Mouse (Mus musculus): Measurements from ENCODE around the gene Gxylt1. TPM values are rescaled to one million over a fixed set of nuclear protein-coding genes. Genes with fewer than 3 reads are reported as not detected.

Gxylt1 gene
- polyA plus RNA-seq, 2 experiments, result 17.4 to 18.7 TPM

DNA sequence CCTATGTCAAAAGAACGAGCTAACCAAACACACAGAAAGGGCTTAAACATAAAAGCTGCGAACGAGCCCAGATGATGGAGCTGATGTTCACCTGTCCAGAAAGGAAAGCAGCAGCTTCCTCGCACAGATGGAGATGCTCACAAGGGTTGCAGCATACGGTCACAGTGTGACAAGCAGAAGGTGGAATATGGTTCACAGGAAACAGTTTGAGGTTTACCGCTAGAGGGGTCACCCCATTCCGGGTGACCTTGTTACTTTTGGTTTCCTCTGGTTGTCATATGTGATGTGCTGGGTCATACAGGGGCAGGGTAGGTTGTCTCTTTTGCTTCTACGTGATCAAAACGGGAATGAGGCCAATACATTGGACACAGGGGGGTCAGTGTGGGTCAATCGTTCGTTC is 46.0 kb downstream of the Gxylt1 start:
- H3K9me3 ChIP-seq (ENCODE audit: control insufficient read depth, low read length), result no peaks in the 10 kb centered on the region
- H3K36me3 ChIP-seq (ENCODE audit: control insufficient read depth, insufficient read depth, low read length), result no peaks in the 10 kb centered on the region
- 85% methylated on average over 11 of the region's 11 CpGs for WGBS
- no peak overlapping the region for H3K4me3 ChIP-seq (replicated peaks; ENCODE audit: low read length)
- no peak overlapping the region for H3K9ac ChIP-seq (ENCODE audit: low read depth, low read length, severe bottlenecking)
- no peak overlapping the region for H3K4me2 ChIP-seq (replicated peaks; ENCODE audit: low read depth, low read length, severe bottlenecking)
- DNase-seq (ENCODE audit: low spot score) (peak; percentile 1), ATAC-seq (ENCODE audit: low FRiP score, low read depth) (no peak)
- 0 out of 2 replicates have a peak, but pooled peaks cover 4% of the 10 kb centered on the region for H3K4me1 ChIP-seq (ENCODE audit: control insufficient read depth, insufficient read depth, low read length)
- no peak for TF ChIP-seq POLR2A (IDR thresholded peaks at IDR 0.05; ENCODE audit: borderline replicate concordance, extremely low read depth, insufficient read depth, insufficient read length)
- H3K27ac ChIP-seq (replicated peaks; ENCODE audit: low read depth, low read length), result no peak overlapping the region
- H3K27me3 ChIP-seq (ENCODE audit: control insufficient read depth, insufficient read depth, low read length), result no peaks in the 10 kb centered on the region

DNA sequence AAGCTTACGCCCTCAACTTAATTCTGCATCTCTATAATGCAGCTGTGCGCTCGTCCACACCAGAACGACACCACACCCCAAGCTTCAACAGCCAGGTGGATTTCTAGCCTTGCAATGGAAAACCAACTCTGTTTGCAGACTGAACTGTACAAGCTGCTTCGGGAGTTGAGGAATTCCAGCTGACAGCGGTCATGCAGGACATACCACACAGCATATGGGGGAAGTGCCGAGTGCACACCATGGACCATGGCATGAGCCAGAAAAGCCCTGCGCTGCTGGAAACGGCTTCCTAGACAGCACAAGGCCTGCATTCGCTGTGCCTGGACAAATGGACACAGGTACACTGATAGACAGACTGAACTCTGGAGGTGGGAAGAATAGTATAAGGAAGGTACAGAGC is 46.6 kb downstream of the Gxylt1 start:
- ATAC-seq (ENCODE audit: low FRiP score, low read depth), result no peak

DNA sequence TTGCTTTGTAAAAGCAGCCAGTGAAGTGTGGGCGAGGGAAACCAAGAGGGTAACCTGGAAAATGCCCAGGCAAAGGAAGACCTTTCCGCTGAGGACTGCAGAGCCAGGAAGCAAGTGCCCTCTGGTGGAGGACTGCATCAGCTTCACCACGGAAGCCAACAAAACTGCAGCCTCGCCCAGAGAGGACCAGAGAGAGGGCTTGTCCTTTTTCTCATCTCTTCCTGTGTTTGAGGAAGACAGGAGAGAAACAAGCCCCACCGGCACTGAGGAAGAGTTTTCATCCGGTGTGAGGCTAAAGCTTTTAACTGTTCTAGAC is 47.3 kb downstream of the Gxylt1 start:
- H3K4me2 ChIP-seq (replicated peaks; ENCODE audit: low read depth, low read length, severe bottlenecking), result no peak overlapping the region
- H3K27ac ChIP-seq (replicated peaks; ENCODE audit: low read depth, low read length), result no peak overlapping the region
- H3K9ac ChIP-seq (ENCODE audit: low read depth, low read length, severe bottlenecking), result no peak overlapping the region
- DNase-seq (ENCODE audit: low spot score), result peak; percentile 52
- WGBS, result 30% methylated on average over 6 of the region's 6 CpGs
- TF ChIP-seq POLR2A (IDR thresholded peaks at IDR 0.05; ENCODE audit: borderline replicate concordance, extremely low read depth, insufficient read depth, insufficient read length), result no peak
- H3K36me3 ChIP-seq (ENCODE audit: control insufficient read depth, insufficient read depth, low read length), result no peaks in the 10 kb centered on the region
- H3K4me3 ChIP-seq (replicated peaks; ENCODE audit: low read length), result no peak overlapping the region
- H3K9me3 ChIP-seq (ENCODE audit: control insufficient read depth, low read length), result no peaks in the 10 kb centered on the region
- 0 out of 2 replicates have a peak, but pooled peaks cover 4% of the 10 kb centered on the region for H3K4me1 ChIP-seq (ENCODE audit: control insufficient read depth, insufficient read depth, low read length)
- 0 out of 2 replicates have a peak, but pooled peaks have one; percentile 47 for ATAC-seq (ENCODE audit: low FRiP score, low read depth)
- H3K27me3 ChIP-seq (ENCODE audit: control insufficient read depth, insufficient read depth, low read length), result no peaks in the 10 kb centered on the region

More for the DNA sequence above, 46.6 kb downstream of the Gxylt1 start:
- Histone ChIP-seq H3K4me2 (replicated peaks; ENCODE audit: low read depth, low read length, severe bottlenecking) (no peak overlapping the region), H3K9ac (ENCODE audit: low read depth, low read length, severe bottlenecking) (no peak overlapping the region), H3K27me3 (ENCODE audit: control insufficient read depth, insufficient read depth, low read length) (no peaks in the 10 kb centered on the region), H3K4me3 (replicated peaks; ENCODE audit: low read length) (no peak overlapping the region), H3K36me3 (ENCODE audit: control insufficient read depth, insufficient read depth, low read length) (no peaks in the 10 kb centered on the region), H3K9me3 (ENCODE audit: control insufficient read depth, low read length) (no peaks in the 10 kb centered on the region), H3K27ac (replicated peaks; ENCODE audit: low read depth, low read length) (no peak overlapping the region), H3K4me1 (ENCODE audit: control insufficient read depth, insufficient read depth, low read length) (0 out of 2 replicates have a peak, but pooled peaks cover 4% of the 10 kb centered on the region)
- DNase-seq (ENCODE audit: low spot score), result no peak
- WGBS, result 83% methylated on average over 10 of the region's 10 CpGs
- TF ChIP-seq POLR2A (IDR thresholded peaks at IDR 0.05; ENCODE audit: borderline replicate concordance, extremely low read depth, insufficient read depth, insufficient read length), result no peak

- DNase-seq (ENCODE audit: low spot score), result no peak
- Histone ChIP-seq H3K4me3 (replicated peaks; ENCODE audit: low read length) (no peak overlapping the region), H3K9ac (ENCODE audit: low read depth, low read length, severe bottlenecking) (no peak overlapping the region), H3K4me1 (ENCODE audit: control insufficient read depth, insufficient read depth, low read length) (0 out of 2 replicates have a peak, but pooled peaks cover 4% of the 10 kb centered on the region), H3K4me2 (replicated peaks; ENCODE audit: low read depth, low read length, severe bottlenecking) (no peak overlapping the region), H3K27me3 (ENCODE audit: control insufficient read depth, insufficient read depth, low read length) (no peaks in the 10 kb centered on the region), H3K9me3 (ENCODE audit: control insufficient read depth, low read length) (no peaks in the 10 kb centered on the region), H3K36me3 (ENCODE audit: control insufficient read depth, insufficient read depth, low read length) (no peaks in the 10 kb centered on the region), H3K27ac (replicated peaks; ENCODE audit: low read depth, low read length) (no peak overlapping the region)
- ATAC-seq (ENCODE audit: low FRiP score, low read depth), result no peak
- WGBS, result 78% methylated on average over 10 of the region's 10 CpGs
- TF ChIP-seq POLR2A (IDR thresholded peaks at IDR 0.05; ENCODE audit: borderline replicate concordance, extremely low read depth, insufficient read depth, insufficient read length), result no peak
Measured at GRCm38 (mm10) chr15:93226930-93227763, 47.8 kb downstream of the Gxylt1 start.

DNA sequence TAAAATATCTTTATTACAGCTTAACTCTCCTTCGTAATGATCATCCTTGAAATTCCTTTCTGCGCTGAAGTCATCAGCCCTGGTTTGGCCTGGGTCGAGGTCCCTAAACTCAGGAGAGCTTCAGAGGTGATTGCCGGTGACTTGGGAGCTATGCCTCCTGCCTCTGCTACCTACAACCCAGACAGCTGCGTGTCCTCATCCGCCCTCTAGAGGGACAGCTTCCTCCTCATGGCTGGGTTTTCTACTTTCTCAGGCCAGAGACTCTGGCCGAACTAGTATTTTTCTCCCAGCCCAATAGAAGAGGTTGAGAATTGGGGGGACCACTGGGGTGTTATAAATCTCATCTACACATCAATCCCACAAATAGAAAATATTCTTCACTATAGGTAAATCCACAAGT is 52.5 kb downstream of the Gxylt1 start:
- no peak overlapping the region for H3K4me2 ChIP-seq (replicated peaks; ENCODE audit: low read depth, low read length, severe bottlenecking)
- WGBS, result 55% methylated on average over 7 of the region's 7 CpGs
- H3K4me3 ChIP-seq (replicated peaks; ENCODE audit: low read length), result no peak overlapping the region
- no peak overlapping the region for H3K9ac ChIP-seq (ENCODE audit: low read depth, low read length, severe bottlenecking)
- H3K27ac ChIP-seq (replicated peaks; ENCODE audit: low read depth, low read length), result no peak overlapping the region
- H3K9me3 ChIP-seq (ENCODE audit: control insufficient read depth, low read length), result no peaks in the 10 kb centered on the region
- no peaks in the 10 kb centered on the region for H3K27me3 ChIP-seq (ENCODE audit: control insufficient read depth, insufficient read depth, low read length)
- TF ChIP-seq POLR2A (IDR thresholded peaks at IDR 0.05; ENCODE audit: borderline replicate concordance, extremely low read depth, insufficient read depth, insufficient read length), result no peak
- H3K4me1 ChIP-seq (ENCODE audit: control insufficient read depth, insufficient read depth, low read length), result 0 out of 2 replicates have a peak, but pooled peaks cover 3% of the 10 kb centered on the region
- ATAC-seq (ENCODE audit: low FRiP score, low read depth), result no peak
- no peak for DNase-seq (ENCODE audit: low spot score)
- H3K36me3 ChIP-seq (ENCODE audit: control insufficient read depth, insufficient read depth, low read length), result no peaks in the 10 kb centered on the region

Measured in limb, embryonic 14.5 days (tissue).